Mouse (Mus musculus) lung, postnatal 10 days (tissue): ENCODE data around the gene Ppp1r32.

Experiments used
- DNase-seq: peaks from one replicate; pipeline ENCODE4 v3.0.0; 2021

Gene Ppp1r32

DNA sequence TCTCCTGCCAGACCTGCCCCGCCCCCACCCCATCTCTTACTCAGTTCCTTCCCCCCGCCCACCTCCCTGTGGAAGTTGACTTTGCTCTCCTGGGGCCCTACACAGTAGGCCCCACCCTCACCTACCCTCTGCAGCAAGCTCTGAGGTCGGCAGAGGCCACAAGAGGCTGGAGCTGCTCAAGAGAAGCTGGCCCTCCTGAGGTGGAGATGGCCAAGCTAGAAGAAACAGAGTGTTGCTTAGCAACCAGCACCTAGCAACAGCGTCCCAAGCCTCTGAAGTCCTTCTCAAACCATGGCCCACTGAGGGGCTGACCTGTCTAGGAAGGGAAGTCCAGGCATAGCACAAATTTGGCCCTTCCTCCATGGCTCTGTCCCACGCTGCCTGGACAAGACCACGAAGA lies at the start of gene Ppp1r32:
Gene Ppp1r32 (minus strand): TSS at position 226 of the 400 bp plus-strand sequence.
- peak; percentile 19 for DNase-seq

GRCm38 (mm10) chr19:10530082-10530481 lies 47.4 kb upstream of the Ppp1r32 start:
- DNase-seq, result no peak

- DNase-seq, result peak; percentile 63
These were observed 43.2 kb upstream of the Ppp1r32 start, which contains the start of gene Sdhaf2 for GRCm38 (mm10) chr19:10525910-10526309. Sdhaf2 (minus strand) TSS chr19:10526142.

GRCm38 (mm10) chr19:10525106-10525901 lies 42.6 kb upstream of the Ppp1r32 start, which contains the start of gene Cpsf7:
Cpsf7 (plus strand) TSS chr19:10525266.
- peak; percentile 94 for DNase-seq

DNA sequence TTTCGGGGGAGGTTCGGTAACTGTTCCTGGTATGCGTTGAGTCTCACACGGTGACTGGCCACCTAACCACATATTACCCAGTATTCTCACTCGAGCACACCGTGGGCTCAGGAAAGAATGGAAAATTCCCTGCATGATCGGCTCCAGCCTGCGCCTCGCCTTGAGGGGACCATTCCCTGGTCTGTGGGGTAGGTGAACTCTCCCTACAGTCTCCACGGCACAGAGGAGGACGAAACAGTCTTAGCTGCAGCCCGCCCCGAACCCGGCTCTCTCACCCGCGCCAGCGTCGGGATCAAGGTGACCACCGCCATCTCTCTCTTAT lies 42.0 kb upstream of the Ppp1r32 start:
- no peak for DNase-seq

GRCm38 (mm10) chr19:10523483-10524080 lies 40.9 kb upstream of the Ppp1r32 start:
- no peak for DNase-seq

- no peak for DNase-seq
These were observed 39.2 kb upstream of the Ppp1r32 start for GRCm38 (mm10) chr19:10521926-10522325.

GRCm38 (mm10) chr19:10520355-10520754 lies 37.6 kb upstream of the Ppp1r32 start:
- peak; percentile 27 for DNase-seq

- peak; percentile 24 for DNase-seq
These were observed 28.1 kb upstream of the Ppp1r32 start for GRCm38 (mm10) chr19:10510759-10511330.

DNA sequence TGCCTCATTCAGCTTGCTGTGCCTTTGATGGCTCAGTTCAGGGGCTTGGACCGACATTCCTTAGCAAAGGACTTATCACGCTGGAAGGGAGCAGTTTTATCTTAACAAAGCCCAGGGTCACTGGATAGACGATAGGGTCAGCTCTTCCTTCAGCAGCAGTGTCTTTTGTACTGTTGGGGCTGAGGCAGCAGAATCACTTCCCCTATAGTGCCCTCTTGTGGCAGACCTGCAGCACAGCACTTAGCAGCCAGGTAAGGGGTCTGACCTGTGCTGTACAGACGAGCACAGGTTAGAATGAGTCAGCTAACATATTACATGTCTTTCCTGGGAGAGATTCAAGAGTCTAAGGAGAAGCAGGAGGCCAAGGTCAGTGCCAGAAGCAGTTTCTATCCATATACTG lies 19.8 kb upstream of the Ppp1r32 start:
- DNase-seq, result peak; percentile 48

- no peak for DNase-seq
These were observed 17.9 kb upstream of the Ppp1r32 start for GRCm38 (mm10) chr19:10500581-10500980.

DNA sequence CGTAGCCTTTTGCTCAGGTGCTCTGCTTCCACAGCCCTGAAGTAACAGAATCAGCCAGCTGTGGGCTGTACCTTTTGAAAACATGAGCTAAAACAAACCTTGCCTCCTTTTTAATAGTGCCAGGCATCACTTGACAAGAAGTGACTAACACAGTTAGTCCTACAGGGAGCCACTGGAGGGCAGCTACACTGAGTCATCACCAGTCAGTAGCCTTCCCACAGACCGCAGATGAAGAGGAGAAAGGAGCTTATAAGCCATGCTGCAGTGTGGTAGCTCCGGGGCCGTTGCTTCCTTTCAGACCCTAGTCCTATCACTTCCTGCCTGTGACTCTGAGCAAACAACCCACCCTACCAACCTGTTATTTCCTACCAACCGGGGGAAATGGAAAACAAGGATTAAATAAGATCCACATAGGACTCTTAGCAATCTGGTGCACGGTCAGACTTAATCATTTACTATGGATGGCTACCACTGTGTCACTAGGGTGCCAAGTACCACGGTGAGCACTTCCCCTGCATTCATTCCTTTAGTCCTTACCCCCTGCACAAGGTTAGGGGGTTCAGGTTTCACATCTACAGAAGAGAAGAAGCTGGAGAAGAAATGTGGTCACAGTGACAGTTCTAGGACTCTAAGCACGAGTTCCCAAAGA lies 14.9 kb upstream of the Ppp1r32 start:
- no peak for DNase-seq

- no peak for DNase-seq
These were observed 14.2 kb upstream of the Ppp1r32 start for GRCm38 (mm10) chr19:10496976-10497375.

- no peak for DNase-seq
These were observed 12.9 kb upstream of the Ppp1r32 start for GRCm38 (mm10) chr19:10495670-10496069.

GRCm38 (mm10) chr19:10486264-10486738 lies 3.6 kb upstream of the Ppp1r32 start:
- peak; percentile 76 for DNase-seq

- DNase-seq, result no peak
These were observed 3.2 kb downstream of the Ppp1r32 start for GRCm38 (mm10) chr19:10479541-10479940.

GRCm38 (mm10) chr19:10473779-10474178 lies 8.9 kb downstream of the Ppp1r32 start:
- no peak for DNase-seq

GRCm38 (mm10) chr19:10472958-10473357 lies 9.8 kb downstream of the Ppp1r32 start:
- no peak for DNase-seq

DNA sequence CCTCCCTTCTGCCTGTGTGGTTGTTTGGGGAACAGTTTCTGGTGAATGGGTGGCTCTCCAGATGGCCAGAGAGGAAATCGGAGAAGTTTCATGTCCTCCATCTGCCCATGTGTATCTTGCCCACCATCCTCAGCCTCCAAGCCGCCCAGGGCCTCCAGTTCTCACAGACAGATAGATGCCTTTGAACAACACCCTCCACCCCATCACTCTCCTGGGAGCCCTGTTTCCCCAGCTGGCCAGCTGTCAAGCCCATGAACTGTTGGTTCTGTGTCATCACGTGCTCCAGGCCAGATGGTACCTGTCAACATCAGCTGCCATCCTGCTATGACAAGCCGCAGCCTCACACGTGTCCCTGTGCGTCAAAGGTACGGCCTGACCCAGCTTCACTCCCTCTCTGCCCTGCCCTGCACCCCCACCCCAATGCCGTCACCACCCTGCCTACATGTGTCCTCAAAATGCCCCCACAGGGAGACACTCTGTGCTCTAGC lies 13.5 kb downstream of the Ppp1r32 start:
- DNase-seq, result peak; percentile 76

DNA sequence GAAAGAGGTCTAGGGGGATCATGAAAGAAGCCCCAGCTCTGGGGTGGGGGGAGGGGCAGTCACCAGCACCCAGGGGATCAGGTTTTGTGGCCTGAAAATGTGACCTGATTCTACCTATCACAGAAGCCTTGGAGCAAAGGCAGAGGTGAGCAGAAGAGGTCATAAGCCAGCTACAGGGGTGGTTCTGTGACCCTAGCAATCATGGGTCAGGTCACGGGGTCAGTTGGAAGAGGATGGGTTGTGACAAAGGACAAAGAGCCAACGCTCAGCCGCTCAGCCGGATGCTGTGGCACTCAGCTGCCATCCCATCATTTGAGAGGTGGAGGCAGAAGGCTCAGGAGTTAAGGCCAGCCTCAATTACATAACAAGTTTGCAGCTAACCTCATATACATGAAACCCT lies 18.3 kb downstream of the Ppp1r32 start:
- DNase-seq, result no peak

- DNase-seq, result no peak
These were observed 21.1 kb downstream of the Ppp1r32 start for GRCm38 (mm10) chr19:10461584-10461983.

GRCm38 (mm10) chr19:10459907-10460306 lies 22.8 kb downstream of the Ppp1r32 start:
- DNase-seq, result no peak

GRCm38 (mm10) chr19:10458096-10458495 lies 24.6 kb downstream of the Ppp1r32 start:
- peak; percentile 85 for DNase-seq
